Mouse (Mus musculus) CH12.LX (cell line): ENCODE measurements around the gene Ift81. TPM values are rescaled to one million over a fixed set of nuclear protein-coding genes. Genes with fewer than 3 reads are reported as not detected.

Experiments
- DNase-seq: peaks from one replicate; pipeline ENCODE4 v3.0.0-alpha.2; 2013; ENCODE audit errors: extremely low read depth
- H3K27ac ChIP-seq: 2 replicates; pipeline ENCODE4 v1.5.1; 2012; ENCODE audit warnings: low read depth, mild to moderate bottlenecking, control low read depth, moderate library complexity; ENCODE audit not compliant: insufficient read depth
- H3K27me3 ChIP-seq: replicated peaks from 2 replicates; pipeline ENCODE3; 2012; ENCODE audit warnings: inconsistent platforms
- H3K36me3 ChIP-seq, 2 experiments: replicated peaks in 1 of 2; 2 replicates each; pipeline versions ENCODE3 to v1.6.1; 2012; ENCODE audit warnings: inconsistent platforms in 1 of 2, low read length in 1 of 2, mild to moderate bottlenecking in 1 of 2, mixed read lengths in 1 of 2, moderate library complexity in 1 of 2; ENCODE audit not compliant: control insufficient read depth in 1 of 2, insufficient read depth in 1 of 2
- H3K4me1 ChIP-seq, 2 experiments: 2 replicates each; pipeline ENCODE4 v1.6.1; 2012; ENCODE audit warnings: inconsistent platforms in 1 of 2, moderate library complexity in 1 of 2; ENCODE audit not compliant: insufficient read depth in 2 of 2, control insufficient read depth in 1 of 2
- H3K4me2 ChIP-seq: 2 replicates; pipeline ENCODE4 v1.6.1; 2012; ENCODE audit warnings: low read depth, mild to moderate bottlenecking, control low read depth; ENCODE audit not compliant: poor library complexity, insufficient read depth, severe bottlenecking
- H3K4me3 ChIP-seq, 3 experiments: fragments of 150-350 bp in 1 of 3; sonication (generic) in 1 of 3; replicated peaks in 1 of 3; 2 replicates each; pipeline versions ENCODE3 to v1.5.1; 2011 to 2012; ENCODE audit warnings: low read depth in 2 of 3, low read length in 2 of 3, mild to moderate bottlenecking in 2 of 3, moderate library complexity in 2 of 3, control low read depth in 1 of 3, improper control_type of control experiment in 1 of 3, inconsistent platforms in 1 of 3, mixed read lengths in 1 of 3; ENCODE audit not compliant: poor library complexity in 1 of 3
- H3K79me2 ChIP-seq: replicated peaks from 2 replicates; pipeline ENCODE4 v1.6.1; 2012; ENCODE audit warnings: mild to moderate bottlenecking, moderate library complexity; ENCODE audit not compliant: control insufficient read depth, poor library complexity, insufficient read depth, severe bottlenecking; ENCODE audit errors: extremely low read depth
- H3K9ac ChIP-seq: 2 replicates; pipeline ENCODE4 v1.6.1; 2012; ENCODE audit warnings: low read depth, mild to moderate bottlenecking, control low read depth, moderate library complexity; ENCODE audit not compliant: insufficient read depth
- H3K9me3 ChIP-seq: replicated peaks from 2 replicates; pipeline ENCODE3; 2012; ENCODE audit warnings: low read length, inconsistent platforms, mixed read lengths
- BHLHE40 ChIP-seq: IDR thresholded peaks from 2 replicates; pipeline ENCODE4 v1.6.1; 2011; ENCODE audit warnings: mild to moderate bottlenecking, low read depth, low read length, improper control_type of control experiment
- CHD2 ChIP-seq: IDR thresholded peaks from 2 replicates; pipeline ENCODE4 v1.6.1; 2011; ENCODE audit warnings: low read length, improper control_type of control experiment
- CTCF ChIP-seq, 2 experiments: IDR thresholded peaks in 1 of 2; conservative IDR thresholded peaks in 1 of 2; 2 replicates each; pipeline ENCODE4 v1.5.1; 2011 to 2012; ENCODE audit warnings: low read depth in 2 of 2, low read length in 2 of 2, improper control_type of control experiment in 1 of 2, inconsistent platforms in 1 of 2, mild to moderate bottlenecking in 1 of 2, moderate library complexity in 1 of 2
- E2F4 ChIP-seq: IDR thresholded peaks from 2 replicates; pipeline ENCODE4 v1.6.1; 2011; ENCODE audit warnings: low read depth, low read length, improper control_type of control experiment; ENCODE audit not compliant: insufficient replicate concordance
- ELF1 ChIP-seq: IDR thresholded peaks from 2 replicates; pipeline ENCODE4 v1.6.1; 2014; ENCODE audit warnings: low read depth, mild to moderate bottlenecking, inconsistent platforms, low read length, improper control_type of control experiment
- EP300 ChIP-seq: IDR thresholded peaks from 2 replicates; pipeline ENCODE4 v1.6.1; 2011; ENCODE audit warnings: low read length, improper control_type of control experiment
- GABPA ChIP-seq: IDR thresholded peaks from 2 replicates; pipeline ENCODE4 v1.6.1; 2012; ENCODE audit warnings: low read depth, low read length, improper control_type of control experiment, inconsistent platforms; ENCODE audit not compliant: insufficient replicate concordance
- HCFC1 ChIP-seq: IDR thresholded peaks from 2 replicates; pipeline ENCODE4 v1.6.1; 2012; ENCODE audit warnings: low read depth, mild to moderate bottlenecking, inconsistent platforms, low read length, improper control_type of control experiment
- IRF4 ChIP-seq: IDR thresholded peaks from 2 replicates; pipeline ENCODE4 v1.6.1; 2014; ENCODE audit warnings: low read depth, mild to moderate bottlenecking, inconsistent platforms, low read length, improper control_type of control experiment
- JUN ChIP-seq: IDR thresholded peaks from 2 replicates; pipeline ENCODE4 v1.6.1; 2011; ENCODE audit warnings: low read depth, mild to moderate bottlenecking, low read length, improper control_type of control experiment, moderate library complexity; ENCODE audit not compliant: insufficient read depth
- MAX ChIP-seq: IDR thresholded peaks from 2 replicates; pipeline ENCODE4 v1.6.1; 2011; ENCODE audit warnings: low read length, improper control_type of control experiment
- MAZ ChIP-seq: IDR thresholded peaks from 2 replicates; pipeline ENCODE4 v1.6.1; 2012; ENCODE audit warnings: low read depth, mild to moderate bottlenecking, inconsistent platforms, low read length, improper control_type of control experiment, moderate library complexity
- MEF2A ChIP-seq: IDR thresholded peaks from 2 replicates; pipeline ENCODE4 v1.6.1; 2014; ENCODE audit warnings: low read depth, mild to moderate bottlenecking, inconsistent platforms, low read length, improper control_type of control experiment, borderline replicate concordance
- MXI1 ChIP-seq: IDR thresholded peaks from 2 replicates; pipeline ENCODE4 v1.6.1; 2011; ENCODE audit warnings: mild to moderate bottlenecking, low read depth, low read length, improper control_type of control experiment
- MYC ChIP-seq: IDR thresholded peaks from 2 replicates; pipeline ENCODE4 v1.6.1; 2011; ENCODE audit warnings: low read depth, mild to moderate bottlenecking, improper control_type of control experiment, low read length
- NRF1 ChIP-seq: IDR thresholded peaks from 2 replicates; pipeline ENCODE4 v1.6.1; 2014; ENCODE audit warnings: low read depth, mild to moderate bottlenecking, inconsistent platforms, low read length, improper control_type of control experiment, moderate library complexity
- RAD21 ChIP-seq: IDR thresholded peaks from 2 replicates; pipeline ENCODE4 v1.6.1; 2011; ENCODE audit warnings: low read depth, mild to moderate bottlenecking, low read length, improper control_type of control experiment, moderate library complexity
- SMC3 ChIP-seq: IDR thresholded peaks from 2 replicates; pipeline ENCODE4 v1.6.1; 2011; ENCODE audit warnings: low read depth, low read length, improper control_type of control experiment
- TBP ChIP-seq: conservative IDR thresholded peaks from 2 replicates; pipeline ENCODE4 v1.6.1; 2011; ENCODE audit warnings: low read depth, low read length, improper control_type of control experiment
- USF1 ChIP-seq: IDR thresholded peaks from 2 replicates; pipeline ENCODE4 v1.6.1; 2014; ENCODE audit warnings: low read depth, mild to moderate bottlenecking, inconsistent platforms, low read length, improper control_type of control experiment
- USF2 ChIP-seq: conservative IDR thresholded peaks from 2 replicates; pipeline ENCODE4 v1.6.1; 2011; ENCODE audit warnings: low read depth, low read length, improper control_type of control experiment
- ZKSCAN1 ChIP-seq: IDR thresholded peaks from 2 replicates; pipeline ENCODE4 v1.6.1; 2012; ENCODE audit warnings: low read depth, inconsistent platforms, low read length, improper control_type of control experiment, borderline replicate concordance
- dilution Hi-C: fragments of 300-500 bp; cut with MboI; formaldehyde crosslinking; loops from 2 replicates; pipeline ENCODE4 v1.14.3; 2020; ENCODE audit warnings: low sequenced_read_pairs; ENCODE audit not compliant: extremely low pct_unique_long_range_greater_than_20kb, extremely low pct_ligation_motif_present
- in situ Hi-C: fragments of 300-500 bp; cut with MboI; formaldehyde crosslinking; loops from 3 replicates; pipeline ENCODE4 v1.14.3; 2019; ENCODE audit warnings: low sequenced_read_pairs, low pct_ligation_motif_present, low pct_unique_long_range_greater_than_20kb, mixed read lengths
- polyA plus RNA-seq: library from polyadenylated mRNA; unstranded; fragments of >175 nt; gene quantifications from 2 replicates; pipeline ENCODE4 v1.2.1, GENCODE M21; 2012; ENCODE audit warnings: low read depth; ENCODE audit not compliant: insufficient read length
- total RNA-seq, 2 experiments: library from RNA; depleted of rRNA; stranded (reverse); fragments of 300-350 nt in 1 of 2; fragments of >200 nt in 1 of 2; gene quantifications; 2 replicates each; pipeline ENCODE4 v1.2.3; 2012 to 2014

Gene Ift81
- total and polyA plus RNA-seq, 3 experiments, result 3.1 to 5.0 (median 4.1) TPM

DNA sequence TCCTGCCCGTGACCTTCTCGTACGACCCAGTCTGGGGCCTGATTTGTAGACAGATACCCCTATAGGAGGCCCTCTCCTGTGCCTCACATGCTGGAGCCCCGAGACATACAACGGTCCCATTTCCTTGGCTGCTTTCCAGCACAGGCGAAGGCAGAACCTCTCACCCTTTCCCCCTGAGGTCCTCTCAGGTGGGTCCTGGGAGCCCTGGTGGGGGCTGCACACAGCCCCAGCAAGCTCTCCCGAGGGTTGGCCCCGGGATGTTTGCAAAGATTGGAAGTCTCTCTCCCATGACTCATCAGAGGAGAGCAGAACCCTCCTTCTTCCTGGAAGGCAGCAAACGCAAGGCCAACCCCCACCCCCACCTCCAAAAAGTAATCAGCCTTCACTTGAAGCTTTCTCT, 102.9 kb downstream of the Ift81 start:
- no peak overlapping the region for H3K4me2 ChIP-seq
- H3K27ac ChIP-seq, result no peak overlapping the region
- H3K9ac ChIP-seq, result no peak overlapping the region
- peaks cover 6 to 18% of the 10 kb centered on the region in 2 experiments for H3K4me1 ChIP-seq
- no peaks in the 10 kb centered on the region for H3K36me3 ChIP-seq
- no peaks in the 10 kb centered on the region for H3K79me2 ChIP-seq
- H3K9me3 ChIP-seq, result peaks cover 6% of the 10 kb centered on the region
- no peak for TF ChIP-seq RAD21
- no peak for TF ChIP-seq ZKSCAN1
- no peak for TF ChIP-seq MAZ
- no peak for TF ChIP-seq EP300
- no peak for TF ChIP-seq CTCF (conservative IDR thresholded peaks at IDR 0.05 in 1 of 2, IDR thresholded peaks at IDR 0.05 in 1 of 2; ENCODE audit: low read depth in 2 of 2, low read length in 2 of 2)
- TF ChIP-seq GABPA, result no peak
- TF ChIP-seq MXI1, result no peak
- no peak for TF ChIP-seq HCFC1
- TF ChIP-seq ELF1, result no peak
- no peak for TF ChIP-seq SMC3
- no peak for TF ChIP-seq MEF2A
- TF ChIP-seq BHLHE40, result no peak
- TF ChIP-seq CHD2, result no peak
- TF ChIP-seq, all 38 proteins: peak for 0
- no peak overlapping the region for H3K4me3 ChIP-seq
- DNase-seq, result no peak
- no peaks in the 10 kb centered on the region for H3K27me3 ChIP-seq
- in situ Hi-C loops, result loop anchor here (25.0 kb wide), 1 partner anchor 101 kb away; the partner anchor contains the start of gene Ift81
- dilution Hi-C loops, result no loop called here

DNA sequence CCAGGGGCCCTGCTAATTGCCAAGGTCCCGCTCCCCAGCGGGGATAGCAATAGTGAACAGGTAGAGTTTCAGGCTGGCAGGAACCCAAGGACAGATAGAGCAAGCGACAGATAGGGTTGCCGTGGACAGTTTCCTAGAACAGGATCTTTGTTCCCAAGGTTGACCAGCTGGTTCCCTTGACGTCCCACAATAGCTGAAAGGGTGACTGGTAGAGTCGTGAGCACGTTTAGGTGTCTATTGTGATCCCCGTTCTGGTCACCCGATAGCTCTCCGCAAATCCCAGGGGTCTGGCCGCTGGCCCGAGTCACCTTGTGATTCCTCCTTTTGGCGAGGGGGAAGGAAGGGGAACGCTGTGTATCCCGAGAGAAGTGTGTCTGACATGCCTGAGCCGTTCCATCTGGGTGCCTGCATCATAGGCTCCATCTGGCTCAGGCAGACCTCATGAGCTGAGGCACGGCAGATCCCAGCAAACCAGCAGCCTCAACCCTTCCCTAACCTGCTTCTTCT, 103.6 kb downstream of the Ift81 start:
- Histone ChIP-seq H3K9ac (no peak overlapping the region), H3K4me2 (no peak overlapping the region)
- in situ Hi-C loops, result loop anchor here (25.0 kb wide), 1 partner anchor 102 kb away; the partner anchor contains the start of gene Ift81

More for the DNA sequence above, 103.6 kb downstream of the Ift81 start:
- Histone ChIP-seq H3K36me3 (no peaks in the 10 kb centered on the region), H3K79me2 (no peaks in the 10 kb centered on the region), H3K4me3 (no peak overlapping the region), H3K4me1 (peaks cover 6 to 11% of the 10 kb centered on the region in 2 experiments; a peak in 3 of 4 replicates), H3K9me3 (peaks cover 8% of the 10 kb centered on the region), H3K27me3 (no peaks in the 10 kb centered on the region), H3K27ac (no peak overlapping the region)
- no peak for TF ChIP-seq NRF1
- TF ChIP-seq TBP, result no peak
- no peak for TF ChIP-seq MAX
- TF ChIP-seq JUN, result no peak
- no peak for TF ChIP-seq MEF2A
- TF ChIP-seq MYC, result no peak
- no peak for TF ChIP-seq IRF4
- no peak for TF ChIP-seq CTCF (conservative IDR thresholded peaks at IDR 0.05 in 1 of 2, IDR thresholded peaks at IDR 0.05 in 1 of 2; ENCODE audit: low read depth in 2 of 2, low read length in 2 of 2)
- no peak for TF ChIP-seq USF1
- no peak for TF ChIP-seq E2F4
- TF ChIP-seq USF2, result no peak
- dilution Hi-C loops, result no loop called here
- no peak for DNase-seq
